Mouse (Mus musculus) midbrain, postnatal 0 days (tissue): ENCODE results near the gene Npnt. TPM values are rescaled to one million over a fixed set of nuclear protein-coding genes. Genes with fewer than 3 reads are reported as not detected.

Experiments used
- ATAC-seq: fragments of 200-750 bp; cut with Nextera tagmentation; 2 replicates; pipeline ENCODE4 v1.8.0; 2017; ENCODE audit warnings: moderate number of reproducible peaks, mild to moderate bottlenecking, moderate TSS enrichment, moderate library complexity; ENCODE audit not compliant: low FRiP score
- DNase-seq: peaks from one replicate; pipeline ENCODE4 v3.0.0-alpha.2; 2015; ENCODE audit warnings: low spot score
- H3K27ac ChIP-seq: fragments of 300-500 bp; sonication (generic); 2 replicates; pipeline ENCODE4 v1.5.1; 2014; ENCODE audit warnings: low read depth, mild to moderate bottlenecking, low read length, mixed read lengths
- H3K27me3 ChIP-seq: fragments of 300-500 bp; sonication (generic); 2 replicates; pipeline ENCODE4 v1.6.1; 2014; ENCODE audit warnings: low read length, control low read depth, mixed read lengths; ENCODE audit not compliant: insufficient read depth
- H3K36me3 ChIP-seq: fragments of 300-500 bp; sonication (generic); 2 replicates; pipeline ENCODE4 v1.6.1; 2014; ENCODE audit warnings: low read length, control low read depth, mixed read lengths; ENCODE audit not compliant: insufficient read depth
- H3K4me1 ChIP-seq: fragments of 300-500 bp; sonication (generic); 2 replicates; pipeline ENCODE4 v1.6.1; 2014; ENCODE audit warnings: mild to moderate bottlenecking, control low read depth, antibody characterized with exemption, low read length, mixed read lengths; ENCODE audit not compliant: insufficient read depth
- H3K4me2 ChIP-seq: fragments of 300-500 bp; sonication (generic); 2 replicates; pipeline ENCODE4 v1.6.1; 2014; ENCODE audit warnings: low read depth, mild to moderate bottlenecking, low read length, mixed read lengths; ENCODE audit not compliant: poor library complexity, severe bottlenecking
- H3K4me3 ChIP-seq: fragments of 300-500 bp; sonication (generic); 2 replicates; pipeline ENCODE4 v1.5.1; 2014; ENCODE audit warnings: low read depth, mild to moderate bottlenecking, low read length, moderate library complexity
- H3K9ac ChIP-seq: fragments of 300-500 bp; sonication (generic); replicated peaks from 2 replicates; pipeline ENCODE4 v1.6.1; 2014; ENCODE audit warnings: mild to moderate bottlenecking, low read length, moderate library complexity, mixed read lengths; ENCODE audit not compliant: poor library complexity, severe bottlenecking
- H3K9me3 ChIP-seq: fragments of 300-500 bp; sonication (generic); 2 replicates; pipeline ENCODE4 v1.6.1; 2016; ENCODE audit warnings: low read length, control low read depth
- CTCF ChIP-seq: IDR thresholded peaks from 2 replicates; pipeline ENCODE4 v1.5.1; 2016; ENCODE audit warnings: antibody characterized with exemption, mild to moderate bottlenecking
- WGBS: fragments of 180-500 bp; shearing (Covaris S2); extraction: QIAGEN DNeasy Blood & Tissue Kit; methylation state at CpG from one replicate; pipeline ENCODE4 v1.1.7; 2014; 5-methylcytosine and 5-hydroxymethylcytosine counted together
- polyA plus RNA-seq: library from polyadenylated mRNA; unstranded; fragments of >200 nt; fragmentation: Nextera tagmentation; extraction: Ambion mirVana; gene quantifications from 2 replicates; pipeline ENCODE4 v1.2.1, GENCODE M21; 2015
- total RNA-seq: library from RNA; depleted of rRNA; stranded (reverse); fragments of >200 nt; gene quantifications from 2 replicates; pipeline ENCODE4 v1.2.3, GENCODE M21; 2014; rRNA removed

Npnt gene
- total RNA-seq: 20.9 and 21.9 TPM in 2 replicates
- 36.4 and 43.8 TPM in 2 replicates for polyA plus RNA-seq

DNA sequence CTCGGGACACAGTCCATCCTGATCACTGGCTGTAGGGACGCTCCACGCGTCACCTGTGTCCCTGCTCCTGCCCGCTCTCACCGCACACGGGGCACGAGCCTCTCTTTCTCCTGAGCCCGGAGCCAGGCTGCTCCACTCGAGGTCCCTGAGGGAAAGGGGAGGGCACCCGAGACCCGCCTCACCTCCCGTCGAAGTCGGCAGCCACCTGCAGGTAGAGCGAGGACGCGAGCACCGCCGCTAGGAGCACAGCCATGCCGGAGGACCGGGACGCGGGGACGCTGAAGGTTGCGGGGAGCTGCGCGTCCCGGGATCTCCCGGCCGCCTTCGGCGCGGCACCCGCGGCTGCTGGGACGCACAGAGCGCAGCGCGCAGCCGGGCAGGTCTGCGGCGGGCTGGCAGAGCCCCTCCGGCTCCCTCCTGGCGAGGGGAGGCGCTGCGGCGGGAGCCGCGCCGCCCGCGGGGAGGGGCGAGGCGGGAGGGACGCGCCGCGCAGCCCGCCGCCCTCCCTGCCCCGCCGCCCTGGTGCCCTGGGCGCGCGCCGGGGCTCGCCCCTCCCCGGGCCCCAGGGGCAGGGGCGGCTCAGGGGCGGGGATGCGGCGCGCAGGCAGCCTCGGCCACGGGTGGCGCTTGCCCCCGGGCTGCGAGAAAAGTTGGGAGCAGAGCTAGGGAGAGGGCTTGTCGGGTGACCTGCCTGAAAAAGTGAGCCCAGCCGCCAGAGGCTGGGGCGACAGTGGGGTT, at the start of gene Npnt:
TSS of gene Npnt (minus strand) at position 501 of the 738 bp plus-strand sequence.
- Histone ChIP-seq H3K27me3 (no peaks in the 10 kb centered on the region), H3K36me3 (no peaks in the 10 kb centered on the region), H3K4me2 (peak within 1 kb of the TSS; percentile 76), H3K9ac (peak within 1 kb of the TSS; percentile 52), H3K4me1 (peaks cover 4% of the 10 kb centered on the region; the same call in 1 of the 2 replicates), H3K4me3 (peak within 1 kb of the TSS; percentile 60), H3K27ac (no peak within 1 kb of the TSS), H3K9me3 (no peaks in the 10 kb centered on the region)
- DNase-seq (peak; percentile 15), ATAC-seq (peak; percentile 78)
- peak; percentile 48 for TF ChIP-seq CTCF
- WGBS: under 1% methylated on average over 59 of the region's 82 CpGs

DNA sequence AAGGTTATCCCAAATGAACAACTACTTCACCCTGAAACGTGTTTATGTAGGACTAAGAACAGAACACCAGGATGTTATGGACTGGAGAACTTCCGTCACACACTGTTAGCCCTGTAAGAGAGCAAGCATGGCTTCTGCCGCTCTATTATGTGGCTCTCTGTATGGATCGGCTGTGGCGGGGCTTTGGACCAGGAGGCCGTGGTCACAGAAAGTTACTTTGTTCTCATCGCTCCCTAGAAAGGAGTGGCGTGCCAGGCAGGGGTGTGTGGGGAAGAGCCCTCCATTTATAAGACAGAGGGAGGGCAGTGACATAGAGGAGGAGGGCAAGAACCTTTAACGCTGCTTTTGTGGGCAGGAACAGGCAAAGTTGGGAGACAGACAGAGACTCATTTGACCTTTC, 46.2 kb upstream of the Npnt start:
- no peak overlapping the region for H3K27ac ChIP-seq
- no peaks in the 10 kb centered on the region for H3K27me3 ChIP-seq
- DNase-seq (no peak), ATAC-seq (no peak)
- H3K36me3 ChIP-seq: no peaks in the 10 kb centered on the region
- no peaks in the 10 kb centered on the region for H3K9me3 ChIP-seq
- TF ChIP-seq CTCF: no peak
- no peak overlapping the region for H3K9ac ChIP-seq
- no peaks in the 10 kb centered on the region for H3K4me1 ChIP-seq
- 63% methylated on average over 9 of the region's 9 CpGs for WGBS
- no peak overlapping the region for H3K4me3 ChIP-seq
- no peak overlapping the region for H3K4me2 ChIP-seq

DNA sequence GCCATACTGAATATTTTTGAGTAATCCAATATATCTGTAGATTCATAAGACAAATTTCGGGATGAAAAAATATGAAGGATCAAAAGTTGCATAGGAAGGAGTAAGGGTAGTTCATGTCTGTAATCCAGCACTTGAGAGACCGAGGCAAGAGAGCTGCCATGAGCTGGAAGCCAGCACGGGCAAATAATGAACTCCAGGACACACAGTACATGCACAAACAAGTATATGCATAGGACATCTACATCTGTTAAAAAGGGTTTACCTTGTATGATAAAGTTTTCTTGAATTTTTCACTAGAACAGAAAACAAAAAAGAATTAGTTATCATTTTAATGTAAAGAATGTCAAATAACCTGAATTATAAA, 45.8 kb upstream of the Npnt start:
- Histone ChIP-seq H3K4me3 (no peak overlapping the region), H3K36me3 (no peaks in the 10 kb centered on the region), H3K9me3 (no peaks in the 10 kb centered on the region), H3K4me2 (no peak overlapping the region), H3K27ac (no peak overlapping the region), H3K4me1 (no peaks in the 10 kb centered on the region), H3K9ac (no peak overlapping the region), H3K27me3 (no peaks in the 10 kb centered on the region)
- WGBS: 89% methylated on average over 3 of the region's 3 CpGs
- no peak for ATAC-seq
- no peak for DNase-seq
- TF ChIP-seq CTCF: no peak

DNA sequence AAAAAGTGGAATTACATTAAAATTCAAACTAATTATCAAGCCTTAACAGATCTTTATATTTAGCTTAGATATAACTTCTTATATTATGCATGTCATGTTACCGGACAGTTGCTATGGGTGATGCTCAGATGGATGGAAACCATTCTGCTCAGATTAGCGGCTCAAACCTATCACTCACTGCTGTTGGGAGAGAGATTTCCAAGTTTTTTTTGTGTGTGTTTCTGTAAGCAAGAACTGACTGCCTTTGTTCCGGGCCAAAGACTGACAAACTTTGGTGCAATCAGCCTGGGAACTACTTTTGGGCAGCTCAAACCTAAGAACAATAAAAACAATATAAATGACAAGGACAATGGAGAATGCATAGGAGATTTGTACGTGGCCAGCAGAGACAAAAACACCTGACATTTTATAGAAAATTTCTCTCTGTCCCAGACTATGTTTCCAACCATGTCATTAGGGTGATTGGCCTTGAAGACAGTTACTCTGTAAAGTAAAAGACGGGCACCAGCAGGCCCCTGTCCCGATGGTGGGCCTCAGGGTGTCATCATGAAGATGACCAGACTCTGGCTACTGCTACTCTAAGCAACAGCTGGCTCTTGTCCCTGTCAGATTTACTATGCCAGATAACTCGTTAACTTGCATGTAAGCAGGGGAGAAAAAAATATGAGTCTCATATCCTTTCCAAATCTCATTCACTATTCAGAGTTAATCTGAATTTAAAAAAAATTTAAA, 45.2 kb upstream of the Npnt start:
- Histone ChIP-seq H3K4me3 (no peak overlapping the region), H3K36me3 (no peaks in the 10 kb centered on the region), H3K27me3 (no peaks in the 10 kb centered on the region), H3K4me1 (no peaks in the 10 kb centered on the region), H3K4me2 (no peak overlapping the region), H3K27ac (no peak overlapping the region), H3K9me3 (no peaks in the 10 kb centered on the region), H3K9ac (no peak overlapping the region)
- TF ChIP-seq CTCF: no peak
- WGBS: 73% methylated on average over 7 of the region's 7 CpGs
- no peak for ATAC-seq
- DNase-seq: no peak

DNA sequence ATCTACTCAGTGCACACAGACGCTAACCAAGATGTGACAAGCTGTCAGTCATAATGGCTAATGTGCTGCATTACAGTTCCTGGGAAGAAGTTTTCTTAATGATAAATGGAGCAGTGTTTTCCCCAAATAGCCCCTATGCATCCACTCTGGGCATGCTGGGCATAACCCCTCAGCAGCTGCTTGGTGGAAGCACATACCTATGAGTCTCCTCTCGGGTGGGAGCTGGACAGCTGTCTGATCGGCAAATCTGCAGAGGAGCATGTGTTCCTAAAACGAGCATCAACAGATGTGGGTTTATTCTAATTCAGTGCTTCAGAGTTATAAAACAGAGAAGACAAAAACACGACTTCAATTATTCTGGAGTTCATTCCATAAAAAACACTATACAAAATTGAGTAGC, 36.1 kb upstream of the Npnt start:
- TF ChIP-seq CTCF: no peak
- DNase-seq (no peak), ATAC-seq (no peak)
- H3K27me3 ChIP-seq: no peaks in the 10 kb centered on the region
- no peak overlapping the region for H3K9ac ChIP-seq
- WGBS: 86% methylated on average over 5 of the region's 5 CpGs
- no peaks in the 10 kb centered on the region for H3K9me3 ChIP-seq
- H3K4me2 ChIP-seq: no peak overlapping the region
- no peak overlapping the region for H3K27ac ChIP-seq
- H3K36me3 ChIP-seq: no peaks in the 10 kb centered on the region
- H3K4me1 ChIP-seq: no peaks in the 10 kb centered on the region
- no peak overlapping the region for H3K4me3 ChIP-seq

DNA sequence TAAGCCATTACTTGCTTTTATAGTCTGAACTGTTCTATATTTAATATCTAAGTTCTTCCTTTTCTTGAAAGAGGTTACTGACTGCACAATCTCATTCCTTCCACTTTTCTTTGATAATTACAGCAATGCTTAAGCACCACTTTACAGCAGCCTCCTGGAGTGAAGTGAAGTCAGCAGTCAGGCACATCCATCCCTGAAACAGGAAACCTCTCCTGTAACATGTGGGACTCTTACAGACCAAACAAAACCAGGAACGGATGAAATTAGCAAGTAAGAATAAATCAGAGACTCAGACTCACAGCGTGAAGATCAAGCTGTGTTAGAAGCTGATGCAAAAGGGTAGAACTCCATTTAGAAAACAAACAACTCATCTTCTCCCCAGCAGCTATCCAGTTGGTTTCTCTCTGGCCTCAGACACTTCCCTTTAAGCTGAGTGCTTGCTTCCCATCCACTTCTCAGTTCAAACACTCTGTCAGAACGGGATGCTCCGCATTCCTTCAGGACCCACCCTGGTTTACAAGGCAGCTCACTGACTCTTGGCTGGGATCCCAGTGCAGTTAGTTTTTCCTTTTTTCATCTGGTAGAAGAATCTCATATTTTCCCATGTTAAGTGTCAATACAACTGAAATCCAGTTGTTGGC, 33.9 kb upstream of the Npnt start:
- 62% methylated on average over 4 of the region's 4 CpGs for WGBS
- Histone ChIP-seq H3K4me3 (no peak overlapping the region), H3K4me2 (no peak overlapping the region), H3K9me3 (no peaks in the 10 kb centered on the region), H3K27ac (no peak overlapping the region), H3K36me3 (no peaks in the 10 kb centered on the region), H3K27me3 (no peaks in the 10 kb centered on the region), H3K9ac (no peak overlapping the region), H3K4me1 (no peaks in the 10 kb centered on the region)
- DNase-seq: no peak
- no peak for TF ChIP-seq CTCF
- no peak for ATAC-seq
